Mouse (Mus musculus): ENCODE data around the gene Rhox3e.
"Not testable (repeated sequence)": the region's sequence is repeated elsewhere in the genome, so short reads cannot be mapped to it uniquely, and the experiment has no call there.

- not testable (repeated sequence) for TF ChIP-seq POLR2A (IDR thresholded peaks at IDR 0.05; ENCODE audit: low read depth, low read length); CTCF (IDR thresholded peaks at IDR 0.05; ENCODE audit: borderline replicate concordance, insufficient read depth, low read length)
Measured at GRCm38 (mm10) chrX:37530152-37530551, 11.7 kb upstream of the Rhox3e start, which contains the start of gene Rhox2e.

Data from embryonic fibroblast, embryonic 13.5 days (primary cell).